Mouse (Mus musculus): ENCODE data around the gene Rnh1. TPM values are rescaled to one million over a fixed set of nuclear protein-coding genes. Genes with fewer than 3 reads are reported as not detected.

Rnh1 gene
- 159 TPM for polyA plus RNA-seq (2017; shearing (Covaris generic))

GRCm38 (mm10) chr7:141172116-141173006 lies at the start of gene Rnh1:
Gene Rnh1, minus strand, starts transcription at chr7:141172857.

GRCm38 (mm10) chr7:141215101-141215879 lies 42.6 kb upstream of the Rnh1 start, which contains the start of gene Rassf7:
Gene Rassf7, plus strand, starts transcription at chr7:141215860.

GRCm38 (mm10) chr7:141213605-141214235 lies 41.1 kb upstream of the Rnh1 start, which contains the start of gene Lmntd2:
Gene Lmntd2, minus strand, starts transcription at chr7:141214080.

GRCm38 (mm10) chr7:141193948-141194347 lies 21.3 kb upstream of the Rnh1 start, which contains the start of the genes Hras and Lrrc56:
Gene Hras, minus strand, starts transcription at chr7:141194005.
Gene Lrrc56, plus strand, starts transcription at chr7:141194157.

GRCm38 (mm10) chr7:141122245-141122644 lies 50.4 kb downstream of the Rnh1 start, which contains the start of gene Ptdss2:
Gene Ptdss2, plus strand, starts transcription at chr7:141122382.

GRCm38 (mm10) chr7:141117636-141118035 lies 55.0 kb downstream of the Rnh1 start, which contains the start of gene Ano9:
Gene Ano9, minus strand, starts transcription at chr7:141117806.

Other genes starting within 250 kb of the Rnh1 start
- 40.2 TPM for gene Pgghg, start 231.5 kb downstream of the Rnh1 start, polyA plus RNA-seq (2017; shearing (Covaris generic))
- gene Ifitm5, start 222.6 kb downstream of the Rnh1 start, polyA plus RNA-seq (2017; shearing (Covaris generic)): 0.98 TPM
- gene Gm45717, start 216.9 kb downstream of the Rnh1 start, polyA plus RNA-seq (2017; shearing (Covaris generic)): not detected
- 30.3 TPM for gene Ifitm2, start 216.9 kb downstream of the Rnh1 start, polyA plus RNA-seq (2017; shearing (Covaris generic))
- gene Ifitm1, start 205.6 kb downstream of the Rnh1 start, polyA plus RNA-seq (2017; shearing (Covaris generic)): not detected
- gene Ifitm3, start 162.1 kb downstream of the Rnh1 start, polyA plus RNA-seq (2017; shearing (Covaris generic)): 8.5 TPM
- gene Ifitm6, start 154.9 kb downstream of the Rnh1 start, polyA plus RNA-seq (2017; shearing (Covaris generic)): not detected
- gene Gm17387, start 143.7 kb downstream of the Rnh1 start, polyA plus RNA-seq (2017; shearing (Covaris generic)): not detected
- 15.5 TPM for gene B4galnt4, start 111.8 kb downstream of the Rnh1 start, polyA plus RNA-seq (2017; shearing (Covaris generic))
- gene Pkp3, start 94.6 kb downstream of the Rnh1 start, polyA plus RNA-seq (2017; shearing (Covaris generic)): 411 TPM
- 274 TPM for gene Sigirr, start 72.3 kb downstream of the Rnh1 start, polyA plus RNA-seq (2017; shearing (Covaris generic))
- not detected for gene Ano9, start 55.1 kb downstream of the Rnh1 start, polyA plus RNA-seq (2017; shearing (Covaris generic))
- 8.9 TPM for gene Ptdss2, start 50.5 kb downstream of the Rnh1 start, polyA plus RNA-seq (2017; shearing (Covaris generic))
- 5.2 TPM for gene Hras, start 21.1 kb upstream of the Rnh1 start, polyA plus RNA-seq (2017; shearing (Covaris generic))
- gene Lrrc56, start 21.3 kb upstream of the Rnh1 start, polyA plus RNA-seq (2017; shearing (Covaris generic)): 3.4 TPM
- 14.1 TPM for gene Lmntd2, start 41.2 kb upstream of the Rnh1 start, polyA plus RNA-seq (2017; shearing (Covaris generic))
- 29.4 TPM for gene Rassf7, start 43.0 kb upstream of the Rnh1 start, polyA plus RNA-seq (2017; shearing (Covaris generic))
- gene Phrf1, start 55.9 kb upstream of the Rnh1 start, polyA plus RNA-seq (2017; shearing (Covaris generic)): 122 TPM
- gene Irf7, start 93.6 kb upstream of the Rnh1 start, polyA plus RNA-seq (2017; shearing (Covaris generic)): 160 TPM
- gene Cdhr5, start 103.9 kb upstream of the Rnh1 start, polyA plus RNA-seq (2017; shearing (Covaris generic)): not detected
- not detected for gene Sct, start 106.3 kb upstream of the Rnh1 start, polyA plus RNA-seq (2017; shearing (Covaris generic))
- not detected for gene Drd4, start 119.1 kb upstream of the Rnh1 start, polyA plus RNA-seq (2017; shearing (Covaris generic))
- gene Deaf1, start 154.8 kb upstream of the Rnh1 start, polyA plus RNA-seq (2017; shearing (Covaris generic)): 15.6 TPM
- gene Tmem80, start 154.9 kb upstream of the Rnh1 start, polyA plus RNA-seq (2017; shearing (Covaris generic)): 48.1 TPM
- not detected for gene Eps8l2, start 166.0 kb upstream of the Rnh1 start, polyA plus RNA-seq (2017; shearing (Covaris generic))
- 372 TPM for gene Taldo1, start 219.3 kb upstream of the Rnh1 start, polyA plus RNA-seq (2017; shearing (Covaris generic))
- gene Gatd1, start 241.3 kb upstream of the Rnh1 start, polyA plus RNA-seq (2017; shearing (Covaris generic)): 91.0 TPM